Comparison of ENCODE assay signal across 11 mouse cellular contexts in the genomic region with DNA sequence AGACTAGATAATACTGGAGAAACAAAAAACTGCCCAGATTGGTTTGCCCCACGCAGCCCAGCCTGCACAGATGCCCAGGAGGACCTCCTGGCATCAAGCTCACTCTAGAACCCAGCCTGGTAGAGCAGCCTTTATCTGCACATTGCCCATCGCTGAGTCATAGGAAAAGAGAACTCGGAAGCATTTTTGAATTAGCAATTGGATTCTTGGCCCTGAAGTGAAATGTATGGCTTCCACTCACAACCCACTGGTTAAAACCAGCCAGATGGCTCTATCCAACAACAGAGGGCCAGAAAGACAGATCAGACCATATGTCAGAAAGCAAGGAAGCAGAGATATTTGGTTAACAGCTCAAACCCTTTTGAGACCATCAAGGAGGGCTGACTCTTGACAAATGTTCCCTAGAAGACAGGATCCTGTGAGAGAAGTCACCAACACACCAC. TPM values are rescaled to one million over a fixed set of nuclear protein-coding genes. Genes with fewer than 3 reads are reported as not detected.
DNase-seq lines count a peak whose midpoint lies in the region; ATAC-seq lines count a peak whose summit lies in the region.
"Had no signal": no experiment of that assay in that cellular context is flagged by ENCODE, and none has a peak within 500 bp of the region (broad histone marks: within the 10 kb centered on the region; RNA-seq: fewer than 3 reads in every experiment).

No protein-coding gene starts in this region.

- no peaks in the 10 kb centered on the region for H3K36me3 ChIP-seq in limb, embryonic 15.5 days
- H3K36me3 ChIP-seq: liver, embryonic 12.5 days had no signal

- ATAC-seq in frontal cortex, adult (ENCODE audit: low TSS enrichment), result peak; percentile 56
- no peak for ATAC-seq in limb, embryonic 15.5 days (ENCODE audit: insufficient number of reproducible peaks, low FRiP score, low TSS enrichment, low read depth)
- ATAC-seq: intestine, embryonic 16.5 days; liver, embryonic 12.5 days had no signal

- WGBS in limb, embryonic 15.5 days, result 61% methylated on average over 3 of the region's 3 CpGs

- peak overlapping the region; percentile 78 for H3K27ac ChIP-seq in limb, embryonic 15.5 days
- H3K27ac ChIP-seq: liver, embryonic 12.5 days; macrophage had no signal

- H3K4me3 ChIP-seq in limb, embryonic 15.5 days, result no peak overlapping the region
- H3K4me3 ChIP-seq: liver, embryonic 12.5 days had no signal

- H3K9ac ChIP-seq in limb, embryonic 15.5 days, result no peak overlapping the region
- H3K9ac ChIP-seq: liver, embryonic 12.5 days had no signal

- H3K9me3 ChIP-seq in limb, embryonic 15.5 days, result no peaks in the 10 kb centered on the region

- H3K4me2 ChIP-seq in limb, embryonic 15.5 days, result no peak overlapping the region
- H3K4me2 ChIP-seq: liver, embryonic 12.5 days had no signal

- H3K27me3 ChIP-seq in limb, embryonic 15.5 days, result no peaks in the 10 kb centered on the region

- intact Hi-C loops in left cerebral cortex, postnatal 36 days (cut with DNase I), result no loop called here
- intact Hi-C loops in left cerebral cortex, postnatal 10 days (cut with DNase I), result no loop called here

- H3K4me1 ChIP-seq in limb, embryonic 15.5 days, result peaks cover 39% of the 10 kb centered on the region

- no peak for DNase-seq in frontal cortex, postnatal 25 days (ENCODE audit: low spot score in 2 of 2)
- DNase-seq in left cerebral cortex, postnatal 36 days (ENCODE audit: low spot score in 2 of 2), result peak; percentile 47 to 74
- DNase-seq in left cerebral cortex, postnatal 10 days (ENCODE audit: extremely low spot score in 1 of 2, low spot score in 2 of 2), result no peak
- DNase-seq in cerebellum, adult 9-11 months, result peak; percentile 92
- no peak for DNase-seq in adrenal gland, adult 18-20 months (ENCODE audit: low spot score in 2 of 2)
- DNase-seq in spleen, postnatal 10 days (ENCODE audit: low spot score in 2 of 2), result no peak

RNA-seq across cellular contexts. Expression of a gene that starts 25.5 kb away (rescaled TPM):
- total RNA-seq in left cerebral cortex, postnatal 36 days (2021), result 10 to 100 TPM; 72.0 to 74.1 TPM
- total RNA-seq in left cerebral cortex, postnatal 10 days (2021), result 10 to 100 TPM; 54.2 to 62.9 TPM
- 72.2 and 85.8 TPM in 2 replicates for polyA plus RNA-seq in limb, embryonic 15.5 days (2015; fragmentation: Nextera tagmentation; extraction: Ambion mirVana)
- 10 to 100 TPM; 73.0 to 98.7 TPM for total RNA-seq in adrenal gland, adult 18-20 months (2021)

RNA-seq across cellular contexts. Expression of a gene that starts 47.5 kb away (rescaled TPM):
- total RNA-seq in left cerebral cortex, postnatal 36 days (2021), result under 1 TPM; 0.16 to 0.20 TPM
- under 1 TPM; 0.14 to 0.17 TPM for total RNA-seq in left cerebral cortex, postnatal 10 days (2021)
- polyA plus RNA-seq in limb, embryonic 15.5 days (2015; fragmentation: Nextera tagmentation; extraction: Ambion mirVana), result 0.50 and 0.71 TPM in 2 replicates
- total RNA-seq in adrenal gland, adult 18-20 months (2021), result 1 to 10 TPM in 1 of 2 experiments, under 1 TPM in 1; 0.67 to 5.5 TPM
- polyA plus RNA-seq: macrophage had no signal

RNA-seq across cellular contexts. Expression of a gene that starts 51.9 kb away (rescaled TPM):
- total RNA-seq in left cerebral cortex, postnatal 36 days (2021), result 1 to 10 TPM; 8.9 to 9.5 TPM
- total RNA-seq in left cerebral cortex, postnatal 10 days (2021), result 10 to 100 TPM in 1 of 2 experiments, 1 to 10 TPM in 1; 8.6 to 10.2 TPM
- polyA plus RNA-seq in limb, embryonic 15.5 days (2015; fragmentation: Nextera tagmentation; extraction: Ambion mirVana), result 14.3 and 14.5 TPM in 2 replicates
- 1 to 10 TPM; 4.6 to 5.5 TPM for total RNA-seq in adrenal gland, adult 18-20 months (2021)

Comparison
In these comparisons a context has a peak if more than half of its experiments do, and no peak if none do; other contexts are left out.
1. DNase-seq: peak in left cerebral cortex, postnatal 36 days (2 of 2) and cerebellum, adult 9-11 months (single experiment); none in frontal cortex, postnatal 25 days (0 of 2), left cerebral cortex, postnatal 10 days (0 of 2), adrenal gland, adult 18-20 months (0 of 2) and spleen, postnatal 10 days (0 of 2).